Mouse (Mus musculus): ENCODE measurements around the gene Agap1.

The Agap1 gene

GRCm38 (mm10) chr1:89724555-89724954, 269.9 kb downstream of the Agap1 start:
- DNase-seq = no peak

DNA sequence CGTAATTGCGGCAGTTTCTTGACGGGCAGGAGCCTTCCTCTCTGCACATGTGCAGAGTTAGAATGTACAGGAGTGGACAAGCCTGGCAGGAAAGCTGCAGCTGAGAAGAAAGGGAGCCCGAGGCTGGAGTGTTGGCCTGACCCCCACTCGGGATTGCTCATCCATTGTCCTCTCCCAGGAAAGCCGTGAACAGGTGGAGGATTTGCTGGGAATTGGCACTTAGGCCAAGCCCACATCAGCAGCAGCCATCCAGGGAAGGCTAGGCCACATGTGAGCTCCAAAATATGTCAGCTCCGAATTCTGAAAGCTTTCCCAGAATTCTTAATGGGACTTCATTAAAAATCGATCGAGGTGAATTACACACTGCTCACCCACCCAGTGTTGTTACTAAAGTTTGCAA, 270.4 kb downstream of the Agap1 start:
- no peak for DNase-seq

GRCm38 (mm10) chr1:89728481-89728880, 273.9 kb downstream of the Agap1 start:
- no peak for DNase-seq

DNA sequence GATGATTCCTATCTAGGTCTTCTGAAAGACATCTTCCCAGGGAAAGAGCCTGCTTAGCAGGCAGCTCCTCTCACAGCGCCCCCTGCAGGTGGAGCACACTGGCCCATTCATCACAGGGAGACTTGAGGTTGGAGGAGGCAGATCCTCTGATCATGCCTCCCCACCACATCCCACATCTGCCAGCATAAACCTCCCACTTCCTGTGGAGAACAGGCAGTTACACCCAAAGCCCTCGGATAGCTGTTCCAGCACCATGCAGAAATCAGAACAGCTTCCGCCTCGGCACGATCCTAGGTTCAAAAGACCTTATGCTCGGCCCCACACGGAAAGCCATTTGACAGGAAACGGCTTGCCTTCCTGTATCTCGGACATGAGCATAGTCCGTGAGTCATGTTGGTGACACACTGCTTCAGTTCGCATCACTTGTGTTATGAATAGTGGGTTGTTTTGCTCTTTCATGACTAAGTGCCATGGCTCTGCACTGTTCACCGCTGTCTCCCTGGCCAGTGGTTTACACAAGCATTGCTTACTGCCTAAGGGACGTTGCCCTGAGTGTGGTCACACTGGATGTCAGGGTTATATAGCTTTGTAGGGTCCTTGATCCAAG, 276.1 kb downstream of the Agap1 start:
- DNase-seq = no peak

DNA sequence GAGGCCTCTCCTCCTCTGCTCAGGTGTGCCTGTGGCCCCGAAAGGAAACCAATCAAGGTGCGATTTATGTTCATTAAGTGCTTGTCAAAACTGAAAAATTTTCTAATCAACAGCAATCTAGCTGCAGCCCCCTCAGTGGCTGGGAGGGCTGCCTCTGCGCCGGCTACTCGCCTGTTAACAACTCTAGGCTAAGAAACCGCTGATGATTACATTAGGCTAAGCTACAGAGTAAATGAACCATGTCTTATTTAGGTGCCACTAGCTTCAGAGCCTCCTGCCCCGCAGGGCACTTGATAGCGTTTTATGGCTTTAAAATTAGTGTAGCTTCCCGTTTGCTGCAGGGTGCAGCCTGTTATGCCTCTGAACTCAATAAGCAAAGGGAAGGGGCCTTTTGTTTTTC, 279.8 kb downstream of the Agap1 start:
- no peak for DNase-seq

DNA sequence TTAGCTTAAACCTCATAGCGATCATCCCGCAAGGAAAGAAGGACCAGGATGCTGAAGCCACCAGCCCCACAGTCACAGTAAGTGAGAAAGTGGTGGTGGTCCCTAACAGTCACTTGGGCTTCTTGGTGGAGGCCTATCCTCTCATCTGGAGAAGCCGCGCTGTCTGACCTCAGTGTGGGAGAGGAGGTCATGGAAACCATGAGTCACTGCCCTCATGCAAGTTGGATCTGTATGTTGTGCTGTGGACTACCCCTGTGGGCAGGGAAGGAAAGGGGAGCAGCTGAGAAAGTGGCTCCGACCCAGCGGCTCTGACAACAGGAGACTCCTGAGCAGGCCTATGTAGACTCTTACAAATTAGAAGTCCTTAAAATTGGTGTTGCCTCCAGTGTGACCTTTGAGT, 280.5 kb downstream of the Agap1 start:
- DNase-seq = no peak

DNA sequence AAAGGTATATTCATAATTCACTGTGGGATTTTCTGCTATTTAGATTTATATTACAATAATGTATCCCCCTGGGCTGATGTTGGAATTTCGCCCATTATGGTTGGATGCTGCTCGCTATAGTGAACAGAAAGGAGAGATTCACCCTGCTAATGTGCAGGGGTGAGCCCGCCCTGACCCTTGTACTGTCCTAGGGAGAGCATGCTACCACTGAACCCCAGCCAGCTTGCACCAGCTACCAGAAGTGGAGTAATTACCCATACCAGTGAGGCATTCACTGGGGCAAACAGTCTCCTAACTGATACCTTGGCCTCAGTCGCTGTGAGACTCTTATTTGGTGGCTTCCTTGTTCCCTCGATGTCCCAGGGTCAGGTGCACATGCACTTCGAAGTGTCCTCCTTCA, 281.4 kb downstream of the Agap1 start:
- DNase-seq = peak; percentile 51

- no peak for DNase-seq
Observed at GRCm38 (mm10) chr1:89739067-89739774, 284.6 kb downstream of the Agap1 start.

- no peak for DNase-seq
Observed at GRCm38 (mm10) chr1:89739775-89740099, 285.1 kb downstream of the Agap1 start.

DNA sequence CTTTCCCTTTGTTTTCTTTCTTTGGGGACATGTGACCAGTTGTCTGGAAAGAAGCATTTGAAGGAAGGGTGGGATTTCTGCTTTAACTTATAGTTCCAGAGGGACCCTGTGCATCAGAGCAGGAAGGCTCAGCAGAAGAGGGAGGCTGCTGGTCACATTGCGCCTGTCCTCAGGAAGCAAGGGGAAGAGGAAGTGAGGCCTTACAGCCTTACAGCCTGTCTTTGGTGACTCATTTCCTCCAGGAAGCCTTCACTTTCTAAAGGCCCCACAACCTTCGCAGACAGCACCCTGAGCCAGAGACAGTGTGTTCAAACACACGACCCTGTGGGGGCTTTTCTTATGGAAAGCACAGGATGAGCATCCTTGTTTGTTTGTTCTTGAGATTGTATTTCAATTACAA, 287.8 kb downstream of the Agap1 start:
- DNase-seq = no peak

DNA sequence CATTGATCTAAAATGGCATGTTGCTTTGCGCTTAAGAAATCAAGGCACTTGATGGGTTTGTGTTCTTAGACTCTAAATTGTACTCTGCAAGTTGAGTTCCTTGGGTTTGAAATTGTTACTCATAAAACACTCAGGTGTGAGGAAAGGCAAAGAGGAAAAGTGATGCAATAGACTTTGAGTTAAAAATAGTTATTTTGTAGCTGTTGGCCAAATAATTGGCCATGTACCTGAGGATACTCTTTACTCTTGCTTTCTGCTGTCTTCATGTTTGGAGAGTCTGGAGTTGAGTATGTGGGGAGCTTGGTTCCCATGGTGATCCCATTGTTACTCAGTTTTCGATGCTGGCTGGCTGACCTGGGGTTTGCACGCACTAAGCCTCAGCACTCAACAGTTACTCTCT, 291.6 kb downstream of the Agap1 start:
- DNase-seq = no peak

DNA sequence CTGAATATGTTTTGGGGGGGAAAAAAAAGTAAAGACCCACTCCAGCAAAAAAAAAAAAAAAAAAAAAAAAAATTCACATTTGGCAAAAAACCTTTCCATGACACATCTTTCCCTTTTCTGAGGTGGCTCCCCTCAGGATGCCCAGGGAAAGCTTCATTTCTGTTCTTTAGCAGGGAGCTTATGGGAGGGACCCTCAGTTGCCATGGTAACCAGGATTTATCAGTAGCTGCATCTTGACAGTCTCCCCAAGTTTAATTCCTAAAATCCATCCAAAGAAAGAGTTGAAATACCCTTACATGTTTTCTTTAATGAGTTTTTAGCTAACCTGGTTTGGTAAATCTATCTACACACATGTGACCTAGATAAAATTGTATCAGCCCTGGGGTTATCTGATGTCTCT, 295.1 kb downstream of the Agap1 start:
- DNase-seq = no peak

DNA sequence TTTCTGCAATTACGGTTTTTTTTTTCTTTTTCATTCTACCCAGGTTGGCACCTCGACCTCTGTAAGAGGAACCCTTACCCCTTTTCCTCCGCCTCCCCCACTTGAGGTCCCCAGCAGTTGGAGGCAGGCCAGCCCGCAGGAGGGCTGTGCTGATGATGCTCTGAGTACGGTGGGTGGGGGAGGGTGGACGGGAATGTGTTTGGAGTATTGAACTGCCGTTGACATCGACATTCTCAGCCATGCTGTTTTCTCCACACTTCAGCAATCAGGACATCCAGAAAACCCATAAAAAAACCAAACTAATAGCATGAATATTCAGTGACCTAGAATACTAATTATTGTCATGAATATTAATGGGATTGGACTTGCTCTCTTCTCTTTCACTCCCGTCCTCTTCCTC, 295.9 kb downstream of the Agap1 start:
- DNase-seq = peak; percentile 54

GRCm38 (mm10) chr1:89750921-89751320, 296.3 kb downstream of the Agap1 start:
- peak; percentile 18 for DNase-seq

- peak; percentile 26 for DNase-seq
Observed at GRCm38 (mm10) chr1:89751344-89751743, 296.7 kb downstream of the Agap1 start.

GRCm38 (mm10) chr1:89752659-89753058, 298.1 kb downstream of the Agap1 start:
- no peak for DNase-seq

GRCm38 (mm10) chr1:89755358-89755757, 300.8 kb downstream of the Agap1 start:
- no peak for DNase-seq

DNA sequence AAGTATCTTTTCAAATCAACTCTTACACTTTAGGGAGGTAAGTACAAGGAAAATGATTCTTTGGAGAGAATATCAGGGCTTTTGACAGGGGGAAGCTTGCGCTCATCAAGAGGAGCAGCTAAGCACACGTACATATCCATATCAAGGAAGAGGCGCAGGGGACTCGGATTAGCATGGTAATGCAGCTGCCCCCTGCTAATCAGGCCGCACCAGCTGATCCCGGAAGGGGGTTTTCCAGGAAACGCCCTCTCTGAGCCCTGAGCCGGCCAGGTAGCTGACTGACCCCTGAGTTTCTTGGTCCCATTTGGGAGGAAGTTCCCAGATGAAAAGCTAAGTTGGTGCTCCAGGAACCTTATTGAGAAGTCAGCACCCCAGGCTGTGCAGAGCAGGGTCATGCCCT, 301.8 kb downstream of the Agap1 start:
- no peak for DNase-seq

- no peak for DNase-seq
Observed at GRCm38 (mm10) chr1:89757545-89757944, 302.9 kb downstream of the Agap1 start.

DNA sequence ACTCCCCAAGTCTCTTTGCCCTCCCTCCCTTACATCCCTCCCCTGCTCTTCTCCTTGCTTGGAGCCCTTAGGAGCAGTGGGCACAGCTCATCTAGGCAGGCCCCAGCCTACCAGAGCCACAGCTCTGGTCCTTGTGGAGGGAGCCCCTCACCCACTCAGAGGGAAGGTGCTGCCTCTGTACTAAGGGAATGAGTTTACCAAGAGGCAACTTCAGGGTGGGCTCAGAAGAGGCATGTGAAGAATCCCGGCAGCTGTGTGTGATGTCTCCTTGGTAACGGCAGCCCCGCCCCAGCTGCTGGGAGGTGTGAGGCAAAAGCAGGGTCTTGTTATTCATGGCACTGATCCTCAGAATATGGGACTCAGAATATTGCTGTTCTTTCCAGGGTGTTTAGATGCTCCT, 309.3 kb downstream of the Agap1 start:
- no peak for DNase-seq

DNA sequence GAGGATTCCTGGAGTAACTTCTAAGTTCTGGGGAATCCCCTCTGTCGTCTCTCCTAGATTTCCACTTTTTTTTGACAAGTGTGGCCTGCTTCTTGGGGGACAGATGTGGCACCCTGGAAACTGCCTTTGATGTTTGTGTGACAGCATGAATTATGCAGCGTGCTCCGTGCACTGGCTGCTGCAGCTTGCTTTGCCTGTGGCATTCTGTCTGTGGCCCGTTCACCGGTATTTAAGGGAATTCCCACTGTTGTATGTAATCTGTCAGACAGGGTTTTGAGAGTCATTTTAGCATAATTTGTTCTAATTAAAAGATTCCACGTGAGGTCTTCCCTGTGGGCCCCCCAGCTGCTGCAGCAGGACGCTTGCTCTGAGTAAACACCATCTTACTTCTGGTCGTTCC, 312.3 kb downstream of the Agap1 start:
- DNase-seq = no peak

- DNase-seq = no peak
Observed at GRCm38 (mm10) chr1:89769641-89770040, 315.0 kb downstream of the Agap1 start.

DNA sequence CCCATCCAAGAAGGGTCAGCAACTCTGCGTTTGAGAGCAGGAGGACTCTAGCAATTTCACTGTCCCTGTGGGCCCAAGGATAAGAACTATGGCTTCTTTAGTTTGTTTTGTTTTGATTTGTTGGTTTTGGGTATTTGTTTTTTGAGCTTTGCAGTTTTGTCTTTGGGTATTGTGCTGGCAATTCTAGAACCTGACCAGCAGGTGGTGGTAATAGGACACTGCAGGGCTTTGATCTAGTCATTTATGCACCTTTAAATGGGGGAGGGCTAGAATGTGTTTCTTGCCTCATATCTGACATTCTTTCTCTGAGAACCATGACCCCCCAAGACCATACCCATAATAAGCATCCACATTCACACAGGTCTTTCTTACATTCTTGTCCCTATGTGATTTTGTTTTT, 315.7 kb downstream of the Agap1 start:
- no peak for DNase-seq

DNA sequence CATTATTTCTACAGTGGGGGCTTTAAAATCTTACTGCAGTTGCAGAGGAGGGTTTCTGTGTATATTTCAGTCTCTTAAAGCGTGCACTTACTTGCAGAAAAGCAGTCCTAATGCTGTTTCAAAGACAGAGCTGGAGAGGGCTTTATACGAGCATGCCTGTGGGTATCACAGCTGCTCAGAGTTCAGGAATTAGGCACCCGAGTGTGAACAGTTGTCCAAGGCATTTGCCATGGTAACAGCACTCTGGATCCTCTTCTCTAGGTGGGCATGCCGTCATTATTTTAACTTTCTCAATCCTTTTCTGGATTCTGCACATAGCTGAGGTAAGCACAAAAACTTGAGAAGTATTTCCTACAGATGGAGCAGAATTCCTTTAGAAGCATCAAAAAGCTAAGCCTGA, 321.1 kb downstream of the Agap1 start:
- no peak for DNase-seq

- DNase-seq = no peak
Observed at GRCm38 (mm10) chr1:89780675-89781074, 326.1 kb downstream of the Agap1 start.
